Mouse (Mus musculus) layer of hippocampus, postnatal 10 days (tissue): Measurements from ENCODE around the gene Sympk. TPM values are rescaled to one million over a fixed set of nuclear protein-coding genes. Genes with fewer than 3 reads are reported as not detected.

Source experiments
- DNase-seq, 2 experiments: peaks; one replicate each; pipeline ENCODE4 v3.0.0; 2021; ENCODE audit warnings: low spot score in 2 of 2
- long read RNA-seq: library from polyadenylated mRNA; stranded (forward); transcript quantifications from one replicate; pipeline ENCODE4 v2.0.0, GENCODE M21; 2023
- total RNA-seq, 2 experiments: library from RNA; stranded (reverse); gene quantifications; 2 replicates each; pipeline ENCODE4 v1.2.3; 2021

The Sympk gene
- total RNA-seq, result 10 to 100 TPM; 88.4 to 90.2 TPM
- long read RNA-seq, partial matches to known transcripts, result 5 of 10 reads
- long read RNA-seq, other reads (novel, unspliced or antisense), result 4 of 10 reads

DNA sequence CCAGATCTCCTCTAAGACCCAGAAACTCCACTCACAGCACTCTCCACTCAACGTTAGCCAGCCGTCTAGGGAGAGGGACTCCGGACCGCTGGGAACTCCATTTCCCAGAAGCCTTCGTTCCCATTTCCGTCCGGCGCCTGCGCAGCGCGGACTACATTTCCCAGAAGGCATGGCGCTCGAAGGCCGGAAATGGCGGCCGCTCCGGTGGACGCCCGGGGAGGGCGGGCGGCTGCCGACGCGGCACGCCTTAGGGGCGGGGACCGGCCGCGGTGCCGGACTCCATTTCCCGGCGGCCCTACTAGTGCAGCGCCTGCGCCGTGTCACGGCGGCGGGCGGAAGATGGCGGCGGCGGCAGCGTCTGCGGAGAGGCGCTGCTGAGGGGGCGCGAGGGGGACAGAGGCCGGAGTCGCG, at the start of gene Sympk:
Sympk (plus strand) TSS at position 282 of the 411 bp plus-strand sequence.
- DNase-seq, result peak; percentile 94

DNA sequence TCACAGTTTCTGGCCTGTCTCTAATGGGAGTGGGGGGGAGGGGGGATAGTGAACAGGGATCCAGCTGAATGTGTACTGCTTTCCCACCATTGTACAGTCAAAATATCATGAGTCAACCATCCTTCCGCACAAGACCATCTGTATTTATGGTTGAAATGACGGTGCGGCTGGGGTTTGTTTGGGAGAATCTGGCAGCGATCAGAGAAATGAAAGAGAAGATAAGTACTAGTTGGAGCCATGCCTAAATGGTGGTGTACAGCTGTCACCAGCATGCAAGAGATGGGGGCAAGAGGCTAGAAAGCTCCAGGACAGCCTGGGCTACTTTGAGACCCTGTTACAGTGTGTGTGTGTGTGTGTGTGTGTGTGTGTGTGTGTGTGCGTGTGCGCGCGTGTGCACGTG, 45.8 kb upstream of the Sympk start:
- DNase-seq, result no peak

DNA sequence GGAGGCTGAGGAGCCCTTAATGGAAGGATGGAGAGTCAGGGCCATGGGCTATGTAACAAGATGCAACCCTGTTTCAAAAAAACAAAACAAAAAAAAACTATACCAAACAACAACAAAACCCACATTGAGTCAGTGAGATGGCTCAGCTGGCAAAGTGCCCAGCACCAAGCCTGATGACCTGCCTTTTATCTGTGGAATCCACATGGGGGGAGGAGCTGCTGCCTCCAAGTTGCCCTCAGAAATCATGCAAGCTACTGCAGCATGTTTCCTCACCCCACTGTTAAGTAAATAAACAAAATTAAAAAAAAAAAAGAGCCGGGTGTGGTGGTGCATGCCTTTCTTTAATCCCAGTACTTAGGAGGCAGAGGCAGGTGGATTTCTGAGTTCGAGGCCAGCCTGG, 37.7 kb upstream of the Sympk start:
- DNase-seq, result no peak

DNA sequence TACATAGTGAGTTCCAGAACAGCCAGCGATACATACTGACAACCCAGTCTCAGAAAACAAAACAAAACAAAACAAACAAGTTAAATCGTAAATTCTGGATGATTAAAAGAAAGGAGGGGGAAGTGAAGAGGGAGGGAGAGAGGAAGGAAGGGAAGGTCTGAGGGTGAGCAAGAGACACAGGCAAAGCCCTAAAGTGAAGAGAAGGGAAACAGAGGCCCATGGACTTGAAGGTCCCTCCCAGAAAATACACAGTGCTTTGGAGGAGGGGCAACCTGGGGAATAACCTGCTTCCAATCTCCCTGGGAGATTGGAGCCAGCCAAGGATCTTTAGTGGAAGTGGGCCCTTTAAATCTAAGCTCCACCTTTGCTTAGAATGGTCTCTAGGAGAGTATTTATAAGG, 37.1 kb upstream of the Sympk start, which contains the start of gene Nanos2:
Nanos2 (plus strand) TSS at position 301 of the 400 bp plus-strand sequence.
- DNase-seq, result no peak

DNA sequence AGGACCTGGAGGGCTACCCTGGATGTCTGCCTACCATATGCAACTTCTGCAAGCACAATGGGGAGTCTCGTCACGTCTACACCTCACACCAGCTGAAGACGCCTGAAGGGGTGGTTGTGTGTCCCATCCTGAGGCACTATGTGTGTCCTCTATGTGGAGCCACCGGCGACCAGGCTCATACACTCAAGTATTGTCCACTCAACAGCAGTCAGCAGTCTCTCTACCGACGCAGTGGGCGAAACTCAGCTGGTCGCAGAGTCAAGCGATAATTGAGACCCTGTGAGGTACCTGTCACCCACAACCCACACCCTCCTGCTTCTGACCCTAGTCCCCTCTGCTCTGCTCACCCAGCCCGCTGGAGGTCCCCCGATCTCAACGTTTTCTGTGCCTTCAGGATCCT, 36.4 kb upstream of the Sympk start:
- DNase-seq, result no peak

DNA sequence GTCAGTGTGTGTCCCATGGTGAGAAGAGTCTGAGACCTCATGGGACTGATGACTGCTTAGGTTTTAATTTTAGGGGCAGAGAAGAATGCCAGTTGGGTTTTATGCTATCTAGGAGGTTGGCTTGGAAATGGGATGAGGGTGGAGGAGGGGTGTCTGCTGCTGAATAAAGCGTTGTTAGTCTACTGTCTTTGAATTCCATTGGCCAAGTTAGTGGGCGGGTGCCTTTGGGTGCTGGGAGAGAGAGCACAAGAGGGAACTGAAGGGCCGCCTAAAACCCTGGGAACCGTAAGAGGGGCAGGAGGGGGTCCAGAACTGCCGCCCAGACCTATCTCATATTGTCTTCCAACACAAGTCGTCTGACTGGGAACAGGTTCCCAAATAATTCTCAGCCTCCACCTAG, 35.4 kb upstream of the Sympk start:
- DNase-seq, result no peak

DNA sequence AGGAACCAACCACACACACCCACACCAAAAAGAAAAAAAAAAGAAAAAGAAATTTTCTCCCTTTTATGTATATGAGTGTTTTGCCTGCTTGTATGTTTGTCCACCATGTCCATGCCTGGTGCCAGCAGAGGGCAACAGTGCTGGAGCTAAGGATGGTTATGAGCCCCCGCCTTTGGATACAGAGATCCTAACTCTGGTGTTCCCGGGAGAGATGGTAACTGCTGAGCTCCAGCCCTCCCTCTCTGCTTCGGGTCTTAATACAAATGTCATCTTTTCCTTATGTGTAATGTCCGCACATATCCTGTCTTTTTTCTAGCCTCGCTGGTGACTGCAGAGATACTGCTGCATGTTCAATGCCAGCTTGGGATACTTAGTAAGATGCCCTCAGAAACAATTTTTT, 34.2 kb upstream of the Sympk start:
- DNase-seq, result peak in 1 of 2 experiments; percentile 57

DNA sequence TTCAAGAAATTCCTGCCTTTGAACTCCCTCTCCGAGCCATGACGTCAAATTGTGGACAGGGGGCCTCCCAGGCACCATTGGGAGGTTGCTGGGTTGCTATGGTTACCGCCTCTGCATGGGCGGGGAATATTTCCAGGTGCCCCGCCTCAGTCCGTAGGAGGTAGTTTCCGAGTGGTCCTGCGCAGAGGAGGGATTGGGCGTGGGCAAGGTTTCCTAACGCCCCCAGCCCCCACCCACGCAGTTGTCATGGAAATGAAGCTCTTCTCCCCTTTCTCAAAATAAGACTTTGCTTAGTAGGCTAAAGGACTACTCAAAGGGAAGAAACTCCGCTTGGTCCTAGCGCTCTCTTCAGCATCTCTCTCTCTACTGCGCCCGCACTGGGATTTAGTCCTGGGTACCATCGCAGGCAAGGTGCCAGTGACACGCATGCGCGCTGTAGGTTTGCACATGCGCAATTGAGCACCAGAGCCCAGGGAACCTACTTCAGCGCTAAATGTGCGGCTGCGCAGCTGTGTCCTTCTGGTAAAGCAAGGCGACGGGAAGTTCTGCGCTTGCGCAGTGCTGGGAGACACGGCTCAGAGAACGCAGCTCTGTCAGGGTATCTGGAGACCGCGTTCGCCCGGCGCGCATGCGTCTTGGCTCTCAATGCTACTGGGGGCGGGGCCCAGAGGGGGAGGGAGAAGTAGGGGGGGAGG, 33.4 kb upstream of the Sympk start, which contains the start of gene Mypop:
Mypop (plus strand) TSS at position 645 of the 695 bp plus-strand sequence.
- peak; percentile 99 to 100 for DNase-seq

DNA sequence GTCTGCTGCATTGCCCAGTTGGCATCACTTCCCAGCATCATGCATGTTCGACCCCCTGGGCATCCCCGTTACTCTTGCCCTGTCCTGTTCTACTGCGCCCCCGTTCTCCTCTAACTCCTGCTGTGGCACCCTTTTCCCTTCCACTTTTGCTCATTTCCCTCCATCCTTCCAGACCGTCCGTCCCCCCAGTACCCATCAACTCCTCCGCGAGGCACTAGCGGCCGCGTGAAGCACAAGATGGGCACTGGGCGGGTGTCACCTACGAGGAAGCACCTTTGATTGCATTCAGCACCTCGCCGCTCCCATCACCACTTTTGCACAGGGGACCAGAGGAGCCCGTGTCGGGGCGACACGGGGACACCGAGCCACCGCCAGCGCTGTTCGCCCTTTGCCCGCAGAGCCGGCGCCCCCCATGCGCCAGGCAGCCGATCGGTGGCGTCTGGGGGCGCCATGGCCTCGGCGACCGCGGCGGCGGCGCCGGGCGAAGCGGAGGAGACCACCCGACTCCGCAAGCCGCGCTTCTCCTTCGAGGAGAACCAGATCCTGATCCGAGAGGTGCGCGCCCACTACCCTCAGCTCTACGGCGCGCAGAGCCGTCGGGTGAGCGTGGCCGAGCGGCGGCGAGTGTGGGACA, 32.4 kb upstream of the Sympk start:
- peak in 1 of 2 experiments; percentile 58 for DNase-seq

DNA sequence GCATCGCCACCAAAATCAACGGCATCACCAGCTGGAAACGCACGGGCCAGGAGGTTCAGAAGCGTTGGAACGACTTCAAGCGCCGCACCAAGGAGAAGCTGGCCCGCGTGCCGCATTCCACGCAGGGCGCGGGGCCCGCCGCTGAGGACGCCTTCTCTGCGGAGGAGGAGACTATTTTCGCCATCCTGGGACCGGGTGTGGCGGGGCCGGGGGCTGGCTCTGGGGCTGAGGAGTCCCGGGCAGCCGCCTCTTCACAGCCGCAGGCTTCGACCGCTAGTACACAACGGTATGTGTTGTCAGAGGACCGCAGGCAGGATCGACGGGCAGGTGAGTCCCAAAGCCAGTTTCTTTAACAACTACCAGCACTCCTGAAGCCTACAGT, 31.9 kb upstream of the Sympk start:
- DNase-seq, result peak in 1 of 2 experiments; percentile 59

DNA sequence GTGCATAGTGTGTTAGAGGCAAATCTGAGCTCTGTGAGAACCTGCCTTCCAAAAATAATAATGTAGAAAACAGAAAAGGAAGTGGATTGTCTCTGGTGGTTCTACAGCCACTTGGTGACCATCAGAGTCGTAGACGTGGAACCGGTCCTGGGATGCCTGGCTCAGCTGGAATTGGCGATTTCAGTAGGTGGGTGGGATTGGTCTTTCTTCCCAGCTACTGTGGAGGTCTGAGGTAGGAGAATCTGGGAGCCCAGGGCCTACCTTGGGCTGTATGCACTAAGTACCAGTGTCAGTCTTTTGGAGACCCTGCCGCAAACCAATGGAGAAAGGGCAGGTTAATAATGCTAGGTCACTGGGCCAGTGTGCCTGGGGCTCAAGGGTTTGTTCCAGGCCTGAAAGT, 31.1 kb upstream of the Sympk start:
- DNase-seq, result no peak

DNA sequence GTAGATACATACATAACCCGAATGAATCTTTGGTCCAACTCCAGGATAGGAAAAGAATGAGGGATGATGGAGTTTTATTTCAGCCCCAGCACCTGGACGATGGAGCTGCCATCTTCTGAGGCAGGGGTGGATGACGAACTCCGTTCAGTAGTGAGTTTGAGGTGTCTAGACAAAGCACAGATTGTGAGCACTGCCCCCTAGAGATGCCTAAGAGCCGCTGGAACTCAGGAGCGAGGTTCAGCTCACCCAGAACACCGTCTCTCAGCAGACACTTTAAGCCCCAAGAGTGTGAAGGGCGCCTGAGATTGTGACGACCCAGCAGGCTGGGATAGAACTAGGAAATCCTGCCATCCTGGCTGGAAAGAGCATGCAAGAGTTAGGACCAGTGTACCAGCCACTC, 25.3 kb upstream of the Sympk start:
- no peak for DNase-seq

DNA sequence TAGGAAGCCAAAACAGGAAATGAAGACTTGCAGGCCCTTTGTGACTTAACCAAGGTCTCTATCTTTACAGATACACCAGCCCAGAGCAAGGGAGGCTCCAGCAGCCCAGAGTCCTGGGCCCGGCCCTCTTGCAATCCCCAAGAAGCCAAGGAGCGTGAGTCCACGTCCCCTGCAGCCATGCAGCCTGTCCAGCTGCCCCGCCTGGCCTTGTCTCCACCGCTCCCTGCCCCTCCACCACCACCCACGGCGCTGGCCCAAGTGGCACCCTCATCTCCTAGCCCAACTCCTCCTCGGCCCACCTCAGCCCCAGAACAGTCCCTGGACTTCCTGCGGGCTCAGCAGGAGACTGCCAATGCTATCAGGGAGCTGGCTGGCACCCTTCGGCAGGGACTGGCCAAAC, 23.8 kb upstream of the Sympk start:
- no peak for DNase-seq

DNA sequence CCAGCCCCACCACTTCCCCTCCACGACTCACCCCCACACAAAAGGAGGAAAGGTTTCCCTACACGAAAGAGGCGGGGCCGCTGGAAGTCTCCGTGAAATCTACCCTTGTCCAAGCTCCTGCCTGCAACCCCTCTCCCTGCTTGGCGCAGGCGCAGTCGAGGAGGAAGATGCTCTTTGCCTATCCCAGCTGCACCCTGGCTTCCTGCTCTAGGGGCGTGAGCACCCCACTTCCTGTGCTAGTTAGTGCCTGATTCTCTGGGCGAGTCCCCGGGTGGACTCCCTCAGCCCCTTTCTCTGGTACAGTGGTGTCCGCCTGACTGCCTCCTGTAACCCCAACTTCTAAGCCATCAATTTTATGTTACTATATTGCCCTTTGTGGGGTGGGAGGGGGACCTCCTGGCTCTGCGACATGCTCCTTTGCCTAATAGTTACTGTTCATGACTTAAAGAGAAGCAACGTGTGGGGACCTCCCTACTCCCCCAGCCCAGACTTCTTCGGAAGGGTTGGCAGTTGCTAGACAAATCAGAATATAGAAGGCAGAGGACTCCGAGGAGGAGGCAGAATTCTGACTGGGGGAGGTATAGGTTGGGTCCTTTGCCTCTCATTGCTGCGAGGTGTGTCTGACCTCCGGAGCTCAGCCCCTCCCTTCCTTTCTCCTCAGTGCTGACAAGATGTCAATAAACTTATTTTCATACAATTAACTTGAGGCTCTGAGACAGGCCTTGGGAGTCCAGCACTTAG, 22.9 kb upstream of the Sympk start:
- DNase-seq, result peak in 1 of 2 experiments; percentile 56

DNA sequence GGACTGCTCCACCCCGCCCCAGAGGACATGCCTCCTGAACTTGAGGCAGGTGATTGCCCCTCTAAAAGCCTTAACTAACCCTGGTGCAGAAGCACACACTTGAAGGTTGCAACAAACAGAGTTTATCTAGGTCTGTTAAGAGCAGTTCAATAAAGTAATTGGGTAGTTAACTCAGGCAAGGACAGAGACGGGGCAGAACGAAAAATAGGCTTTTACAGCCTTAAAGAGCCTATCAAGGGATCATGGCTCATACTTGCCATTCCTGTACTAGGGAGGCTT, 22.4 kb upstream of the Sympk start:
- no peak for DNase-seq

DNA sequence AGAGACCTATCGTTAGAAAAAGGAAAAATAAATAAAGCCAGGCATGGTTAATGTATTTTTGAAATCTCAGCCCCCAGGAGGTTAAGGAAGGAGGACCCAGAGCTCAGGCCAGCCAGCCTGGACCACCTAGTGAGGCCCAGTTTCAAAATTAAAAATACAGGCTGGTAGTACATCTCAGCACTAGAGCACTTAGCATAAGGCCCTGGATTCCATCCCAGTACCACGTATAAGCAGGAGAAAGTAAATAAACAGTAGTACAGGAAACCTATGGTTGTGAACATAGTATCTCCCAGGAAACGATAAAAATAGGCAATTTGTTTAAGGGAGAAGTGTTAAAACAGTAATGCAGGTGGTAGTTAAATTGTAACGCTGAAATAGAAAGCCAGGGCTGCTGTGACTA, 22.1 kb upstream of the Sympk start:
- no peak for DNase-seq

DNA sequence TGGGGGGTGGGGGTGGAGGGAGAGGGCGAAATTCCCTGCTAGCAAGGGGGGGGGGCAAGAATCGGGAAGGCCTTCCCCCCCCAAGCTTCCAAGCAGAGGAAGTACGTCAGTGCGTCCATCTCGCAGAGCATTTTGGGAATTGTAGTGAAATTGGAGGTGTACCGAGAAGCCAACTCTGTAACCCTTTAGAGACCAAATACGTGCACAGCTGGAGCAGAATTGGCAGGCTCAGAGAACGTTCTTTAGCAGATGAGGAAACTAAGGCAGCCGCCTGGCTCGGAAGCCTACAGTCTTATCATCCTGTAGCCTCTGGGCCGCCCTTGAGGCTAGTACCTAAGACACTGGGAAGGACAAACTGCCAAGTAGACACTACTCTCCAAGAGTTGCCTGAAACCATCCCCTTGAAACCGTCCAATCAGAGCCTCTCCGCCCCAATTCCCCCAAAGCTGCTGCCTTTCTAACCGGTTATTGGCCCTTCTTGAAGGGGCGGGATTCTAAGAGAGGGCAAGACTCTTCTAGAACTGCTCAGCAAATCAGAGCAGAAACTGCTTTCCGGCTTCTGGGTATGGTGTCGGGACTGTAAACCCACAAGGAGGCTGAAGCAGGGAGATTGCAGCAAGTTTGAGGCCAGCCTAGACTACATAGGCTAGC, 21.2 kb upstream of the Sympk start:
- peak; percentile 65 to 72 for DNase-seq

DNA sequence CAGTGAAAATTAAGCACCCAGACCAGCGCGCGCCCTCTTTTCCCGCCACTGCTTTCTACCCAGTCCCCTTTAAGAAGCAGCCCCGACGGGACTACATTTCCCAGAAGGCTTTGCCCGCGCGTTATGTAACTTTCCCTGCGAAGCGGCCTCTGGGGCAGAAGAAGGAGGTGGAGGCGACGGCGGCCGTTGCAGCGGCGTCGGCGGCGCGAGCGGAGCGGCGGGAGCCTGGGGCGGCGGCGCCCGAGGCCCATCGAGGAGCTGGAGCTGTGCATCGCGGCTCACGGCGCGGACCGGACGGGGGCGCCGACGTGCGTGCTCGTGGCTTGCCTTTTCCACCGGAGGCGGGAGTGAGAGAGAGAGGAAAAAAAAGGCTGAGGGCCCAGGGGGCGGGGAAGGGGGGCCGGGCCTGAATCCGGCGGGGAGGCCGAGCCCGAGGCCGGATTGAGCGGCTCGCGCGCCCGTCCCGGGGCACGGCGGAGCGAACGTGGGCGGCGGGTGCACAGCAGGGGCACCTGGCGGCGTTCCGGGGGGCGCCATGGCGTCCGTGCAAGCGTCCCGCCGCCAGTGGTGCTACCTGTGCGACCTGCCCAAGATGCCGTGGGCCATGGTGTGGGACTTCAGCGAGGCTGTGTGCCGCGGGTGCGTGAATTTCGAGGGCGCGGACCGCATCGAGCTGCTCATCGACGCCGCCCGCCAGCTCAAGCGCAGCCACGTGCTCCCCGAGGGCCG, 20.1 kb upstream of the Sympk start, which contains the start of gene Irf2bp1:
Irf2bp1 (plus strand) TSS at position 143 of the 729 bp plus-strand sequence.
- DNase-seq, result peak; percentile 94

DNA sequence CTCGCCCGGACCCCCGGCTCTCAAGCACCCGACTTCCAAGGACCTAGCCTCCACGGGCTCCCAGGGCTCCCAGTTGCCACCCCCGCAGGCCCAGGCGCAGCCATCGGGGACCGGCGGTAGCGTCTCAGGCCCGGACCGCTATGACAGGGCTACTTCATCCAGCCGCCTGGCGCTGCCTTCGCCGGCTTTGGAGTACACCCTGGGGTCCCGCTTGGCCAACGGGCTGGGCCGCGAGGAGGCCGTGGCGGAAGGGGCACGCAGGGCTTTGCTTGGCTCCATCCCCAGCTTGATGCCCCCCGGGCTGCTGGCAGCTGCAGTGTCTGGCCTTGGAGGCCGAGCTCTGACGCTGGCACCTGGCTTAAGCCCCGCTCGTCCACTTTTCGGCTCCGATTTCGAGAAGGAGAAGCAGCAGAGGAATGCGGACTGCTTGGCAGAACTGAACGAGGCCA, 19.5 kb upstream of the Sympk start:
- peak; percentile 48 to 61 for DNase-seq

DNA sequence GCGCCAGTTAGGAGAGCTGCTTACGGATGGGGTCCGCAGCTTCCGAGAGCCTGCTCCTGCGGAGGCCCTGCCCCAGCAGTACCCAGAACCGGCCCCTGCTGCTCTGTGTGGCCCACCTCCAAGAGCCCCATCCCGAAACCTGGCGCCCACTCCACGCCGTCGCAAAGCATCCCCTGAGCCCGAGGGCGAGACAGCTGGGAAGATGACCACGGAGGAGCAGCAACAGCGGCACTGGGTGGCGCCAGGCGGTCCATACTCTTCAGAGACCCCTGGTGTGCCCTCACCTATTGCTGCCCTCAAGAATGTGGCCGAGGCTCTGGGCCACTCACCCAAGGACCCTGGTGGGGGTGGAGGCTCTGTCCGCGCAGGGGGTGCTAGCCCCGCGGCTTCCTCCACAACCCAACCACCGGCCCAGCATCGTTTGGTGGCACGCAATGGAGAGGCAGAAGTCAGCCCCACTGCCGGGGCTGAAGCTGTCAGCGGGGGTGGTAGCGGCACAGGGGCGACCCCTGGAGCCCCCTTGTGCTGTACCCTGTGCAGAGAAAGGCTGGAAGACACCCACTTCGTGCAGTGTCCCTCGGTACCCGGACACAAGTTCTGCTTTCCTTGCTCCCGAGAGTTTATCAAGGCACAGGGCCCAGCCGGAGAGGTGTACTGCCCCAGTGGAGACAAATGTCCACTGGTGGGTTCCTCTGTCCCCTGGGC, 18.6 kb upstream of the Sympk start:
- no peak for DNase-seq
